Mouse (Mus musculus) adrenal gland, postnatal 25 days (tissue): Measurements from ENCODE around the gene Abcg1. TPM values are rescaled to one million over a fixed set of nuclear protein-coding genes. Genes with fewer than 3 reads are reported as not detected.

Source experiments
- DNase-seq: peaks from one replicate; pipeline ENCODE4 v3.0.0; 2021; ENCODE audit warnings: mixed read lengths
- total RNA-seq: library from RNA; stranded (reverse); gene quantifications from 2 replicates; pipeline ENCODE4 v1.2.3, GENCODE M21; 2021

Gene Abcg1
- total RNA-seq, 1 experiment from 2014 or later = 15.8 TPM

GRCm38 (mm10) chr17:31042751-31043150, 14.7 kb upstream of the Abcg1 start:
- DNase-seq = no peak

- DNase-seq = no peak
Measured at GRCm38 (mm10) chr17:31057891-31058744, 643 bp downstream of the Abcg1 start.

DNA sequence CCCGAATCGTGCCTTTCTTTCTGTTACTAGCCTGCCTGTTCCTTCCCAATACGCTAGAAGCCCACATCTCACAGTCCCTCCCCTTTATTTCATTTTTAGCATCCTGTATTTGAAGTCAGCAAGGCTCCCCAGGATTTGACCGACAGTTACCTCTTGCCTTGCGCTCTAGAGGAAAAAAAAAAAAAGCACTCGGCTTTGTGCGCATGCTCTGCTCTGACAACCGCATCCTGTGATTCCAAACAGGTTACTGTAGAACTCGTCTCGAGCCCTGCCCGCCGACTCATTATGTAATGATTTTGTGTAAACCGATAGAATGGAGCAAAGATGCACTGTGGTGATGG, 1.2 kb downstream of the Abcg1 start:
- no peak for DNase-seq

DNA sequence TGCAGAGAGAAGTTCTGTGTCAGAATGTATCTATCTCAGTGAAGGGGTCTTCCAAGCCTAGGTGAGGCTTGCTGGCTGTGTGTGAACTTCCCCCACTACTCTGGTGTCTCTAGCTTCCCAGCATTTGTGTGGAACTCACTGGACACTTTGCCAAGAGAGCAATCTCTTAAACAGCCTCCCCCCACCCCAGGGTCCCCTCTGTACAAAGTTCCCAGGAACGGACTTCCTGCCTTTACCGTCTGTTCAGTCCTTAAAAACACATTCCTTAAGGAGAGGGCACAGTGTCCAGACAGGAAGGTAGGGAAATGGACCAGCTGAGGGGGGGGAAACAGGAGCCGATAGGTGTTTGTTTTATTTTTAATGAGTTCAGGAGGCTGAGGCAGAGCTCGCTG, 2.7 kb downstream of the Abcg1 start:
- no peak for DNase-seq

DNA sequence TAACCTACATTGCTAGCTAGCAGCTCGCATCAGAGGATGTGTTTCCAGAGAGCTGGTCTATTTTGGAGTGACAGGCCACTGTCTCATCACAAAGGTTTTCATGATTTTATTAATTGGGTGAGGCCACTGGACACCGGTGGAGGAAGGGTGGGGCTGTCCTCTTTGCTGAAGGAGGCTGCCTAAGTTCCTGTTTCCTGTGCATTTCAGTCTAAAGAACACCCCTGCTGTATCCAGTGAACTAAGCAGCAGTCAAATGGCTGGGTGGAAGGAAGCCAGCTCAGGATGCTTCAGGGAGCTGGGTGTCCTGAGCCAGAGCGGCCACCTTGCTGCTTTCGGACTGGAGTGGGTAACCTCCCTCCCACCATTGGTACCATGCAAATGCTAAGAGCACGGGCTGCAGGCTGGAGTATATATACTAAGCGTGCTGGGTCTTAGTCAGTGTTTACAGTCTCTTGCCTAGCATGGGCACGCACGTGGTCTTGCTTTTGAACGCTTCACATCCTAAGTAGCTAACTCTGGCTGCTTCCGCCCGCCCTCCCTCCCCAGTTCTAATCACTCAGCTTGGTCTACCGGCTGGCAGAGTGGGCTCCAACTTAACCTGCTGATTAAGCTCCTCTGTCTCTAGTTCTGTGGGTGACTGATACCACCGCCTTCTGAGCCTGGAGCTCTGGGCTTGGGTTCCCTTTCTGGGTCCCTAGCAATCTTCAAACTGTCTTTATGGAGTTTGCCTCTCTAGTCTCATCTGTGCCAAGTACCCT, 3.3 kb downstream of the Abcg1 start:
- no peak for DNase-seq

- no peak for DNase-seq
Measured at GRCm38 (mm10) chr17:31061346-31062095, 4.0 kb downstream of the Abcg1 start.

DNA sequence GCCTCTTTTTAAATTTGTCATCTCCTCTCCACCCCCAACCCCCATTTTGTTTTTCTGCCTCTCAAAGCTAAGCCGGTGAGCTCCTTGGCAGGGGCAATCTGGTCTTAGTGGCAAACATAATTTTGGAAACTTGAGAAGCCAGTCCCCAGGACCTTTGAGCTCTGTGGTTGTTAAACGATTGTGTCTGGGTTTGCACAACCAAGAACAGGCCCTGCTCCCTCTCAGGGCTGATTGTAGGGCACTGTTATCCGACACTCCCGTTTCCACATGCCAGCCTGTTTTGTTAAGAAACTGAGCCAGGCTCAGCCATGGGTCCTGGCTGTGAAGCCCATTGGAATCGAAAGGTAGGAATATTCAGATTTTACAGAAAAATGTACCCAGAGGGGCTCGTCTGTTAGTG, 8.6 kb downstream of the Abcg1 start:
- no peak for DNase-seq

- no peak for DNase-seq
Measured at GRCm38 (mm10) chr17:31067051-31067450, 9.6 kb downstream of the Abcg1 start.

DNA sequence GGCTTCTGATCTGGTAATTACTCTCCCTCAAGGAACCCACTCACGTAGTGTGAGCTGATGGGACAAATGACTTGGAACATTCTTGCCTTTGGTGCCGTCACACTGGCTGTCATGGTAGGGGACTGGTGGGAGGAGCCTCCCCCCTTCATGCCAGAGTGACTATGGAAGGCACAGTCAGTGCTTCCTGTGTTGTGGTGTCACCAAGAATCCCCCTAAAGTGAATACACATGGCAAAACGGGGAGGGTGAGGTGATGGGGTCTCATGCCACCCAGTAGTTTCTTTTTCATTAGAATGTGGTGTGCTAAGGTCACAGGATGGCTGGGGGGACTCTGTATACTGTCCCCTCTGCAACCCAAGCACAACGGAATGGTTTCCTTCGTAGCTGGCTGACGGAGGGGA, 11.6 kb downstream of the Abcg1 start:
- DNase-seq = no peak

GRCm38 (mm10) chr17:31069845-31070244, 12.4 kb downstream of the Abcg1 start:
- DNase-seq = no peak

DNA sequence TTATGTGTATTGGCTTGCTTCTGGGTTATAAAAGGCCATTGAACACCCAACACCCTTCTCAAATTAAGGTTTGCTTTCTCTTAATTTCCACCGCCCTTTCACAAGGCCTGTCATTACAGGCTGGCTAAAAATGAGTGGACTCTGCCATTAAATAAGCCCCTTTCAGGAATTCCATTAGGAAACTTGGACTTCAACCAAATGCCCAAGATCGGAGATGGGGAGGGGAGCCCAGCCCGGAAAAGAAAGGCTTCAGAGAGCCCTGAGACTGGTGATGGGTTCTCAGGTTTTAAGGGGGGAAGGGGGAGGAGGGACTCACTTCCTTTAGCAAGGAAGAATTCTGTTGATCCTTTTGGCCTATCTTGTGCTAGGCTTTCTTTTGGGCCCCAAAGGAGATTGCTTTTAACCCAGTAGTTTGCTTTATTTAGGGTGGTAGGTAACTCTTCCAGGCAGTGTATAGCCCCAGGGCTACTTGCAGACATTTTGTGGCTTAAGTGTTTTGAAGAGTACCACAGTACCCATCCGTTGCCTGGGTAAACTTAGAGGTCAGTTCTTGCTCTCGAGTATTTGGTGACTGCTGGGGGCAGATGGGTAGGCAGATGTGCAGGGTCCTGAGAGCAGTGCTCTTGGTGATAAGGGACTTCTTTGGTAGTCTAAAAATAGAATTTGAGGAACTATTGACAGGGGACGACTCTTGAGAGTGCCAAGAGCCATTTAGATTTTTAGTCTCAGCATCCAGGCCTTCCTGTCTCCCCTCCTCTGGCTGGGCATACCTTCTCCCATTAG, 13.1 kb downstream of the Abcg1 start:
- DNase-seq = no peak

GRCm38 (mm10) chr17:31071421-31072301, 14.2 kb downstream of the Abcg1 start:
- no peak for DNase-seq

DNA sequence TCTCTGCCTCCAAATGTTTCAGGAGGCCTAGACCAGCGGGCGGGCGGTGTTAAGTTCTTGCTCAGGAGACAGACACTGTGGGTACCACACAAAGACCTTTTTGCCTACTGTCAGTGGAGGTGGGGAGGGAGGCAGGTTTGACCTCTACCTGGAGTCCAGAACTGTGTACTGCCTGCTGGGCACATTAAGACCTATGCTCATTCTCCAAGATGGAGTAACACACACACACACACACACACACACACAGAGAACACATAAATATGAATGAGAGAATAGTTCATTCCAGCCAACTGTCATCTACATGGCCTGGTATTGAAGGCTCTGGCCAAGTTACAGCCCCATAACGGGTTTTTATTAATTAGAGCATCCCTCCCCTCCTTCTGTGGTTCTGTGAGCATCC, 15.4 kb downstream of the Abcg1 start:
- DNase-seq = no peak

GRCm38 (mm10) chr17:31073273-31074052, 16.0 kb downstream of the Abcg1 start:
- peak; percentile 70 for DNase-seq

- no peak for DNase-seq
Measured at GRCm38 (mm10) chr17:31074053-31074590, 16.6 kb downstream of the Abcg1 start.

- no peak for DNase-seq
Measured at GRCm38 (mm10) chr17:31074666-31075065, 17.2 kb downstream of the Abcg1 start.

DNA sequence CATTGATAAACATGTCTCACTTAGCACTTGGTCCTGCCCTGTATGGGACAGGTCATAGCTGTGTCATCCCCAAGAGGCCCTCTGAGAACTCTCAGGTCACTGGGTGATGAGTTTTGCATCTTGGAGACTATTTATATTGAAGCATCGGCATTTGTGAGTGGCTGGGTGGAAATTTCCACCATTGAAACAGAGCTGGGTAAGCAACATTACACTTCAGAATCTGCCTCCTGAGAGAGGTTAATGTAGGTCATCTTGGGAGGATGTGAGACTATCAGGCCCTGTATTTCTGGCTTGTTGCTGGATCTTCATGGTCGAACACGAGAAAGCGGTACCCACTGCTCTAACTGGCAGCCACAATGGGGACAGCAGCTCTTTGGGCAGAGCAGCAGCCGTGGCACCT, 18.0 kb downstream of the Abcg1 start:
- no peak for DNase-seq

DNA sequence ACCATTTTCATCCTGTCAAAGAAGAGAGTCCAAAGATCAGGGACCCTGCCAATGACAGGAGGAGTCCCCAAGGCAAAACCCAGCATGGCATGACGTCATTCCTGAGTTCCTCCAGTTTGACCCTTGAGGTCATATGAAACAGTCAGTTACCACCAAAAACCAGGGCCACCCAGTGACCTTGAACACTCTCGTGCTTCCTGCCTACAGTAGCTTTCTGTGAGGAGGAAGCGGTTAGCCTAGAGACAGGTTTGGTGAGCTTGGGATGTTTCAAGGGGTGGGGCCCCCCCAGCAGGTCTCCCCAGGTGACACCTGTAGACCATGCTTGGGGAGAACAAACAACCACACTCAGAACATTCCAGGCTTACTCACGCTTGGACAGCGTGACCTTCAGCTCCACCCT, 20.1 kb downstream of the Abcg1 start:
- no peak for DNase-seq

GRCm38 (mm10) chr17:31078581-31078980, 21.1 kb downstream of the Abcg1 start:
- DNase-seq = no peak
